Mouse (Mus musculus) kidney, embryonic 16.5 days (tissue): ENCODE measurements around the gene Glmp. TPM values are rescaled to one million over a fixed set of nuclear protein-coding genes. Genes with fewer than 3 reads are reported as not detected.
A peak's percentile ranks its signal among the peaks of the same experiment; 100 is the strongest.
"Not testable (repeated sequence)": the region's sequence is repeated elsewhere in the genome, so short reads cannot be mapped to it uniquely, and the experiment has no call there.

ENCODE experiments used
- ATAC-seq: fragments of 200-750 bp; cut with Nextera tagmentation; 2 replicates; pipeline ENCODE4 v1.8.0; 2017; ENCODE audit warnings: moderate TSS enrichment; ENCODE audit not compliant: low FRiP score, low TSS enrichment
- H3K27ac ChIP-seq: fragments of 300-500 bp; sonication (generic); 2 replicates; pipeline ENCODE4 v1.5.1; 2014; ENCODE audit warnings: low read length
- H3K27me3 ChIP-seq: fragments of 300-500 bp; sonication (generic); 2 replicates; pipeline ENCODE4 v1.6.1; 2014; ENCODE audit warnings: low read length, control low read depth, mixed read lengths; ENCODE audit not compliant: insufficient read depth
- H3K36me3 ChIP-seq: fragments of 300-500 bp; sonication (generic); 2 replicates; pipeline ENCODE4 v1.6.1; 2014; ENCODE audit warnings: low read length, control low read depth, mixed read lengths; ENCODE audit not compliant: insufficient read depth
- H3K4me1 ChIP-seq: fragments of 300-500 bp; sonication (generic); 2 replicates; pipeline ENCODE4 v1.6.1; 2014; ENCODE audit warnings: low read length, control low read depth, mixed read lengths; ENCODE audit not compliant: insufficient read depth
- H3K4me2 ChIP-seq: fragments of 300-500 bp; sonication (generic); replicated peaks from 2 replicates; pipeline ENCODE4 v1.6.1; 2014; ENCODE audit warnings: low read depth, low read length
- H3K4me3 ChIP-seq: fragments of 300-500 bp; sonication (generic); 2 replicates; pipeline ENCODE4 v1.5.1; 2014; ENCODE audit warnings: mild to moderate bottlenecking, low read length
- H3K9ac ChIP-seq: fragments of 300-500 bp; sonication (generic); replicated peaks from 2 replicates; pipeline ENCODE4 v1.6.1; 2014; ENCODE audit warnings: low read length
- H3K9me3 ChIP-seq: fragments of 300-500 bp; sonication (generic); 2 replicates; pipeline ENCODE4 v1.6.1; 2016; ENCODE audit warnings: low read length, control low read depth
- WGBS: fragments of 180-500 bp; shearing (Covaris S2); extraction: QIAGEN DNeasy Blood & Tissue Kit; methylation state at CpG from one replicate; pipeline ENCODE4 v1.1.7; 2014; 5-methylcytosine and 5-hydroxymethylcytosine counted together
- polyA plus RNA-seq: library from polyadenylated mRNA; unstranded; fragments of >200 nt; fragmentation: Nextera tagmentation; extraction: Ambion mirVana; gene quantifications from 2 replicates; pipeline ENCODE4 v1.2.1, GENCODE M21; 2015

Glmp gene
- polyA plus RNA-seq, 1 experiment from 2014 or later, result 278 TPM

DNA sequence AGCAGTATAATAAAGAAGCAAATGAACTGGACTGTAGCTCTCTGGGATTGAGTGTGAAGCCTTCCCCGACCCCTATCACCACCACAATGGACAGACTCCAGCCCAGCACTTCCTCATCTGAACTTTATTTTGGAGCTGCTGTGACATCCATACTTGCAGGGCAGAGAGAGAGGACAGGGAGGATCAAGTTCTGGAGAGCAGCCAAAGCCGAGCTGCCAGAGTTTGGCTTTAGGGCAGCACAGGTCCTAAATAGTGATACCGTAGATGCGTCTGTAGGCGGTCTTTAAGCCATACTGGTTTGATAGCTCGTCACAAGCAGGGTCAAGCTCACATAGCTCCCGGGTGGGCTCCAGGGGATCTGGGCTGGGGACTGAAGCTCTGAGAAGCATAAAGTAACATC is 43.7 kb downstream of the Glmp start:
- H3K9me3 ChIP-seq, H3K27me3 ChIP-seq, H3K27ac ChIP-seq, H3K9ac ChIP-seq, H3K36me3 ChIP-seq, H3K4me3 ChIP-seq, H3K4me2 ChIP-seq, ATAC-seq: not testable (repeated sequence)
- peaks cover 10% of the 10 kb centered on the region; the same call in 1 of the 2 replicates for H3K4me1 ChIP-seq
- WGBS, result 76% methylated on average over 7 of the region's 7 CpGs

DNA sequence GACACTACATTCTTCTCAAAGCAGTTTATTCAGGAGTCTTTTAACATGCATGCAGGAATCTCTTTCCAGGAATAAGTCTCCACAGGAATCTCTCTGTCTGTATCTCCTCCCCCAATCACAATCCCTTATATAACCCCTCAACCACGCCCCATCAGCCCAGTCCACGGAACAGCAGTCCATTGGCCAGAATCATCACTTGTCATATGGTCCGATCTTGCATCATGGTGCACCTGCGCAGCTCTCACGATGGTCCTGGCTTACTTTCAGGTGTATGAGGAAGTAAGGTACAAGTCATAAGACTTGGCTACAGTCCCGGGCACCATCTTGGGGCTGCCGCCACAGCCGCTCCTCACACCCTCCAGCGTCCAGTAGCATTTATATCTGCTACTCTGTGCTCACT is 47.8 kb downstream of the Glmp start, which contains the start of gene Bglap3:
Gene Bglap3 (minus strand): TSS at position 101 of the 400 bp plus-strand sequence.
- H3K27ac ChIP-seq, H3K9ac ChIP-seq: not testable (repeated sequence)
- WGBS, result 92% methylated on average over 9 of the region's 9 CpGs

DNA sequence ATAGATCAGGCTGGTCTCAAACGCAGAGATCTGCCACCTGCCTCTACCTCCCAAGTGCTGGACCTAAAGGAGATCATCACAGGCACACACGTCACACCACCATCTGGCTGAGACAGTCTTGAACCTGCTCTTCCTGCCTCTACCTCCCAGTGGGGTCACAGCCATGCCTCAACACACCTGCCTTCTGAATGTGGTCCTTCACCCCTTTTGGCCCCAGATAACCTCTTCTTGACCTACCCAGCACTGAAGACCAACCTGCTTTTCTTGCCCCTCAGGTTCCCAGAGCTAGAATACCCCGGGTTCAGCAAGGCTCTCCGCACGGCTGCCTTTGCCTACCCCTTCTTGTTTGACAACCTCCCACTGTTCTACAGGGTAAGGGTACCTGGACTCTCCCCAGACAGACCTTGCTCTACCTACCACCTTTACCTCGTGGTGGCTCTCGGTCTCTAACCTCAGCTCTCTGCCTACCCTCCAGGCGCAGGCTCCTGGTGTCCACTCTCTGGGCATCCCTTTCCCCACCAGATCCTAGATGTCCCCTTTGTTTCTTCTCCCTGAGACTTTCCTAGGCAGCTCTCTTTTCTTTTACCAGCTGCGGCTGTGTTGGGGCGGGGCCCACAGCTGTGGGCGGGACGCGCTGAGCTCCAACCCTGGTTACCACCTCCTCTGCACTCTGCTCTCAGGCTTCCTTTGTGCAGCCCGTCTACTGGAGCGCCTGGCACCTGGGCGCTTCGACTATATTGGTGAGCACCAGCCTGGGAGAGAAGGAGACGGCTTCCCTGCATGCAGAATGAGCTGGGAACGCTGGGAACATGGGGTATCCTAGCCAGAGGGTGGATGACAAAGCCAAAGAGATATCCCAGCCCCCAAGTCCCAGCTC is 51.2 kb downstream of the Glmp start:
- H3K9ac ChIP-seq, result peak overlapping the region; percentile 51
- H3K27me3 ChIP-seq, H3K9me3 ChIP-seq, H3K36me3 ChIP-seq, H3K4me1 ChIP-seq: not testable (repeated sequence)
- H3K4me2 ChIP-seq, result peak overlapping the region; percentile 41
- H3K27ac ChIP-seq, result peak overlapping the region; percentile 65
- H3K4me3 ChIP-seq, result peak overlapping the region; percentile 20; the same call in 1 of the 2 replicates
- ATAC-seq, result peak; percentile 94
- WGBS, result 9% methylated on average over 16 of the region's 19 CpGs

More for the DNA sequence above, 47.8 kb downstream of the Glmp start, which contains the start of gene Bglap3:
- not testable (repeated sequence) for H3K4me3 ChIP-seq, H3K4me1 ChIP-seq, H3K4me2 ChIP-seq, ATAC-seq, H3K9me3 ChIP-seq, H3K36me3 ChIP-seq, H3K27me3 ChIP-seq

DNA sequence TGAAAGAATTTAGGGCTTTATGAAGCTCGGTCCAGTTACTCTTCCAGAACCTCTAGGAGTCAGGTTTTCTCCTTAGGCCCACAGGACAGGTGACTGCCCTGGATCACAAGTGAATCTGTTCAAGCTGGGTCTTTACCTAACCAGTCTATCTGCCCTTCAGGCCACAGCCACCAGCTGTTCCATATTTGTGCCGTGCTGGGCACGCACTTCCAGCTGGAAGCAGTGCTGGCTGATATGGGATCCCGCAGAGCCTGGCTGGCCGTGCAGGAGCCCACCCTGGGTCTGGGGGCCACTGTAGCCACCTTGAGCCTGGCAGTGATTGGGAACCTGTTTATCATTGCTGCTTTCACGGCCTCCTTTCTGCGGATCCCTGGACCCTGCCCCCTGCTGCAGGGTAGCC is 51.8 kb downstream of the Glmp start:
- H3K27me3 ChIP-seq, H3K36me3 ChIP-seq, H3K9me3 ChIP-seq, H3K4me1 ChIP-seq, H3K9ac ChIP-seq, H3K4me3 ChIP-seq: not testable (repeated sequence)
- ATAC-seq, result peak; percentile 46; the same call in 1 of the 2 replicates
- H3K4me2 ChIP-seq, result peak overlapping the region; percentile 41
- 14% methylated on average over 5 of the region's 7 CpGs for WGBS
- 0 out of 2 replicates have a peak overlapping the region, but pooled peaks have one; percentile 46 for H3K27ac ChIP-seq

DNA sequence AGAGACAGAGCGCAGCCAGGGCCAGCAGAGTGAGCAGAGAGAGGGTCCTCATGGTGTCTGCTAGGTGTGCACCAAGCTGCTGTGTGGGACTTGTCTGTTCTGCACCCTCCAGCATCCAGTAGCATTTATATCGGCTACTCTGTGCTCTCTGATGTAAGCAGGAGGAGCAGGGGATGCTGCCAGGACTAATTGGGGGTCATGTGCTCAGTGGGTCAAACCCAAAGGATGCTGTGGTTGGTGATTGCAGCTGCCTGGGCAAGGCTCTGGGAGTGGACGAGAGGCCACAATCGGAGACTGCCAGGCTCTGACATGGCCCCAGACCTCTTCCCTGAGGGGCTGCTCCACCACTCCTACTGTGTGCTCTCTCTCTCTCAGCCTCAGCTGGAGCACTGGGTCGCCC is 53.8 kb downstream of the Glmp start, which contains the start of gene Bglap2:
Gene Bglap2 (minus strand): TSS at position 101 of the 400 bp plus-strand sequence.
- not testable (repeated sequence) for H3K9me3 ChIP-seq, H3K4me3 ChIP-seq, H3K4me1 ChIP-seq, H3K27me3 ChIP-seq, H3K36me3 ChIP-seq, ATAC-seq, H3K4me2 ChIP-seq, H3K27ac ChIP-seq, H3K9ac ChIP-seq
- 76% methylated on average over 4 of the region's 5 CpGs for WGBS

Other genes starting within 250 kb of the Glmp start
- gene Ttc24, start 246.7 kb upstream of the Glmp start, polyA plus RNA-seq, result not detected in 2 replicates
- 20.9 and 23.6 TPM in 2 replicates for gene Iqgap3, start 243.1 kb upstream of the Glmp start, polyA plus RNA-seq
- gene Mef2d, start 182.7 kb upstream of the Glmp start, polyA plus RNA-seq, result 16.9 and 20.2 TPM in 2 replicates
- 11.5 and 13.5 TPM in 2 replicates for gene Rhbg, start 70.3 kb upstream of the Glmp start, polyA plus RNA-seq
- gene Gm38392, start 37.8 kb upstream of the Glmp start, polyA plus RNA-seq, result 0.15 and 2.2 TPM in 2 replicates
- gene Tsacc, start 28.0 kb upstream of the Glmp start, polyA plus RNA-seq, result 12.3 and 15.3 TPM in 2 replicates
- 575 and 599 TPM in 2 replicates for gene Cct3, start 27.9 kb upstream of the Glmp start, polyA plus RNA-seq
- 7.8 and 7.9 TPM in 2 replicates for gene Tmem79, start 11.1 kb downstream of the Glmp start, polyA plus RNA-seq
- gene Smg5, start 11.2 kb downstream of the Glmp start, polyA plus RNA-seq, result 54.7 and 61.8 TPM in 2 replicates
- gene Paqr6, start 39.6 kb downstream of the Glmp start, polyA plus RNA-seq, result 19.1 and 22.1 TPM in 2 replicates
- gene Bglap3, start 47.7 kb downstream of the Glmp start, polyA plus RNA-seq, result 0.22 and 0.71 TPM in 2 replicates
- not detected in 2 replicates for gene Bglap2, start 53.7 kb downstream of the Glmp start, polyA plus RNA-seq
- 0.56 TPM in 1 of 2 replicates, not detected in the other for gene Bglap, start 59.4 kb downstream of the Glmp start, polyA plus RNA-seq
- 144 and 152 TPM in 2 replicates for gene Pmf1, start 85.3 kb downstream of the Glmp start, polyA plus RNA-seq
- 21.7 and 22.2 TPM in 2 replicates for gene Slc25a44, start 100.1 kb downstream of the Glmp start, polyA plus RNA-seq
- 19.6 and 25.3 TPM in 2 replicates for gene Sema4a, start 136.2 kb downstream of the Glmp start, polyA plus RNA-seq
- 89.9 and 100 TPM in 2 replicates for gene Lmna, start 184.9 kb downstream of the Glmp start, polyA plus RNA-seq
- 18.6 and 20.7 TPM in 2 replicates for gene Mex3a, start 207.4 kb downstream of the Glmp start, polyA plus RNA-seq
- 17.3 and 23.9 TPM in 2 replicates for gene Rab25, start 223.3 kb downstream of the Glmp start, polyA plus RNA-seq
- 189 and 207 TPM in 2 replicates for gene Lamtor2, start 228.1 kb downstream of the Glmp start, polyA plus RNA-seq
- 52.7 and 57.8 TPM in 2 replicates for gene Ubqln4, start 228.7 kb downstream of the Glmp start, polyA plus RNA-seq